Mouse (Mus musculus) left cerebral cortex, postnatal 36 days (tissue): ENCODE measurements around the gene Rrp12. TPM values are rescaled to one million over a fixed set of nuclear protein-coding genes. Genes with fewer than 3 reads are reported as not detected.
"Not testable (repeated sequence)": the region's sequence is repeated elsewhere in the genome, so short reads cannot be mapped to it uniquely, and the experiment has no call there.

ENCODE experiments used
- DNase-seq, 2 experiments: peaks; one replicate each; pipeline ENCODE4 v3.0.0; 2021 to 2022; ENCODE audit warnings: low spot score in 2 of 2, mixed read lengths in 1 of 2
- intact Hi-C: fragments of 180-260 bp; cut with DNase I; formaldehyde crosslinking; loops from one replicate; pipeline ENCODE4 v1.15.1; 2025
- total RNA-seq, 2 experiments: library from RNA; stranded (reverse); gene quantifications; 2 replicates each; pipeline ENCODE4 v1.2.3; 2021

Rrp12 gene
- total RNA-seq, 2 experiments from 2014 or later = 32.2 to 34.1 TPM

GRCm38 (mm10) chr19:41850719-41851543 is 45.0 kb downstream of the Rrp12 start:
- intact Hi-C loops = no loop called here
- no peak for DNase-seq

- no peak for DNase-seq
- intact Hi-C loops = no loop called here
Observed at GRCm38 (mm10) chr19:41850021-41850718, 45.8 kb downstream of the Rrp12 start.

- DNase-seq = peak; percentile 88 to 89
- intact Hi-C loops = loop anchor here (2.0 kb wide), 1 partner anchor 17 kb away; no protein-coding TSS in a partner anchor
Observed at GRCm38 (mm10) chr19:41847992-41848851, 47.8 kb downstream of the Rrp12 start, which contains the start of gene Frat2. Gene Frat2, minus strand, starts transcription at chr19:41848132.

- DNase-seq = not testable (repeated sequence)
- intact Hi-C loops = loop anchor here (2.0 kb wide), 1 partner anchor 17 kb away; no protein-coding TSS in a partner anchor
Observed at GRCm38 (mm10) chr19:41847614-41847991, 48.4 kb downstream of the Rrp12 start.

GRCm38 (mm10) chr19:41847091-41847581 is 48.8 kb downstream of the Rrp12 start:
- DNase-seq = peak; percentile 58 to 68
- intact Hi-C loops = loop anchor here (2.0 kb wide), 1 partner anchor 16 kb away; no protein-coding TSS in a partner anchor

GRCm38 (mm10) chr19:41846366-41847090 is 49.4 kb downstream of the Rrp12 start:
- intact Hi-C loops = loop anchor here (2.0 kb wide), 1 partner anchor 16 kb away; no protein-coding TSS in a partner anchor
- DNase-seq = peak in 1 of 2 experiments; percentile 15

GRCm38 (mm10) chr19:41844345-41844744 is 51.6 kb downstream of the Rrp12 start:
- no peak for DNase-seq
- intact Hi-C loops = no loop called here

- intact Hi-C loops = no loop called here
- DNase-seq = no peak
Observed at GRCm38 (mm10) chr19:41842706-41843105, 53.3 kb downstream of the Rrp12 start.

- no peak for DNase-seq
- intact Hi-C loops = no loop called here
Observed at GRCm38 (mm10) chr19:41842196-41842595, 53.8 kb downstream of the Rrp12 start.

GRCm38 (mm10) chr19:41841105-41841750 is 54.7 kb downstream of the Rrp12 start:
- no peak for DNase-seq
- intact Hi-C loops = no loop called here

GRCm38 (mm10) chr19:41839685-41840084 is 56.3 kb downstream of the Rrp12 start:
- intact Hi-C loops = no loop called here
- DNase-seq = no peak

GRCm38 (mm10) chr19:41838808-41839207 is 57.2 kb downstream of the Rrp12 start:
- no peak for DNase-seq
- intact Hi-C loops = no loop called here

- DNase-seq = no peak
- intact Hi-C loops = no loop called here
Observed at GRCm38 (mm10) chr19:41837917-41838261, 58.1 kb downstream of the Rrp12 start.

- intact Hi-C loops = no loop called here
- DNase-seq = no peak
Observed at GRCm38 (mm10) chr19:41837194-41837916, 58.6 kb downstream of the Rrp12 start.

GRCm38 (mm10) chr19:41836719-41837118 is 59.3 kb downstream of the Rrp12 start:
- no peak for DNase-seq
- intact Hi-C loops = no loop called here

- no peak for DNase-seq
- intact Hi-C loops = no loop called here
Observed at GRCm38 (mm10) chr19:41835816-41836215, 60.2 kb downstream of the Rrp12 start.

GRCm38 (mm10) chr19:41835407-41835806 is 60.6 kb downstream of the Rrp12 start:
- no peak for DNase-seq
- intact Hi-C loops = no loop called here
